Mouse (Mus musculus) testis, adult 2 months (tissue): ENCODE results near the gene Ndufaf5.

Experiments used
- CTCF ChIP-seq: fragments of 200-500 bp; IDR thresholded peaks from 2 replicates; pipeline ENCODE4 v1.5.1; 2012; ENCODE audit warnings: low read depth, mild to moderate bottlenecking, inconsistent platforms, low read length, moderate library complexity; ENCODE audit not compliant: control insufficient read depth, insufficient read depth, insufficient replicate concordance
- POLR2A ChIP-seq: fragments of 200-500 bp; IDR thresholded peaks from 2 replicates; pipeline ENCODE4 v1.6.1; 2012; ENCODE audit warnings: low read depth, mild to moderate bottlenecking, inconsistent platforms, low read length, moderate library complexity; ENCODE audit not compliant: control insufficient read depth

DNA sequence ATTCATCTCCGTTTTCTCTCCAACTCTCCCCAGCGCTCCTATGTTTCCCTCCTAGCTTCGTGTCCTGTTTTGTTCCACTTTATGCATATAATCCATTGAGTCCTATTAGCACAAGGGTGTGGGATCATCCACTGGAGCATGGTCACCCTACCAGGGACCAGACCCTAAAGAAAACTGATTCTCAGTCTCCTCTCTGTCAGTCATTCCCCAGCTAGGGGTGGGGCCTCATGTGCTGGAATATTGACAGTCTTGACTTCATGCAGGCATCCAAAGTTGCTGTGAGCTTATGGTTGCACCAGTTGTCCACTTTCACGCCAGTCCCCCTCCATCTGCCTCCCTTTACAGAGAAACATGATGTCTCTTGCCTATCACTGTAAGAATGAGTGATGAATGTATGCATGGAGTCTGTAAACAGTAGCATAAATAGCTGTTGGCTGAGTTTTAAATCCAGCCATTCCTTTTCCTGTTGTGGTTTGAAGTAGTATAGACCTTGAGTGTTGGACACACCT is 44.1 kb downstream of the Ndufaf5 start:
- no peak for TF ChIP-seq CTCF
- TF ChIP-seq POLR2A = no peak
